Mouse (Mus musculus): ENCODE data around the gene Ntn5. TPM values are rescaled to one million over a fixed set of nuclear protein-coding genes. Genes with fewer than 3 reads are reported as not detected.

Ntn5 gene
- total and polyA plus RNA-seq, 2 experiments from 2014 or later: 0.80 to 0.94 TPM

DNA sequence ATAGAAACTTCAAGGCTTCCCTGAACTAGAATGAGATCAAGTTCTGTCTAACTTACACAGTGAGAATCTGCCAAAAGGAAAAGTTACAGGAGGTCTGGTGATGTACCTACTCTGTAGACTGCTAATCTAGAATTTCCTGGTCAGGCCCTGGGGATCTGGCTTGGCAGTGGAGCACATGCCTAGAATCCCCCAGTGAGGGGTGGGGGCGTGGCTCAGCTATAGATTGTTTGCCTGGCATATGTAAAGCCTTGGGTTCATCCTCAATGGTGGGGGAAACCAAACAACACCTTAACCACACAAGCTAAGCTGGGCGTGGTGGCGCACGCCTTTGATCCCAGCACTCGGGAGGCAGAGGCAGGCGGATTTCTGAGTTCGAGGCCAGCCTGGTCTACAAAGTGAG is 14.1 kb downstream of the Ntn5 start:
- H3K4me1 ChIP-seq (ENCODE audit: insufficient read depth, low read length): peaks cover 10% of the 10 kb centered on the region
- no peak for ATAC-seq
- WGBS: 89% methylated on average over 5 of the region's 7 CpGs
- no peak for DNase-seq (ENCODE audit: low spot score)
- H3K27ac ChIP-seq: no peak overlapping the region
- H3K4me2 ChIP-seq (ENCODE audit: low read depth, low read length): no peak overlapping the region
- H3K36me3 ChIP-seq (ENCODE audit: insufficient read depth, low read length): no peaks in the 10 kb centered on the region
- H3K4me3 ChIP-seq (ENCODE audit: low read length): no peak overlapping the region
- H3K27me3 ChIP-seq (ENCODE audit: insufficient read depth, low read length): no peaks in the 10 kb centered on the region
- H3K9ac ChIP-seq (replicated peaks; ENCODE audit: low read length): no peak overlapping the region
- H3K9me3 ChIP-seq (ENCODE audit: low read length): no peaks in the 10 kb centered on the region
- no peak for TF ChIP-seq CTCF (IDR thresholded peaks at IDR 0.05; ENCODE audit: low read depth)

- Histone ChIP-seq H3K36me3 (ENCODE audit: insufficient read depth, low read length) (no peaks in the 10 kb centered on the region), H3K4me3 (ENCODE audit: low read length) (peak within 1 kb of the TSS; percentile 50), H3K27me3 (ENCODE audit: insufficient read depth, low read length) (no peaks in the 10 kb centered on the region), H3K27ac (peak within 1 kb of the TSS; percentile 90), H3K4me1 (ENCODE audit: insufficient read depth, low read length) (peaks cover 20% of the 10 kb centered on the region), H3K9me3 (ENCODE audit: low read length) (no peaks in the 10 kb centered on the region), H3K4me2 (ENCODE audit: low read depth, low read length) (peak within 1 kb of the TSS; percentile 91), H3K9ac (replicated peaks; ENCODE audit: low read length) (peak within 1 kb of the TSS; percentile 71)
- 1% methylated on average over 35 of the region's 36 CpGs for WGBS
- ATAC-seq (no peak), DNase-seq (ENCODE audit: low spot score) (peak; percentile 54)
- no peak for TF ChIP-seq CTCF (IDR thresholded peaks at IDR 0.05; ENCODE audit: low read depth)
These were observed 15.8 kb downstream of the Ntn5 start, which contains the start of gene Car11 for GRCm38 (mm10) chr7:45699523-45700141. Car11 (plus strand) TSS chr7:45699843.

GRCm38 (mm10) chr7:45700301-45701015 is 16.6 kb downstream of the Ntn5 start:
- peak; percentile 88 for DNase-seq (ENCODE audit: low spot score)
- ATAC-seq: no peak
- Histone ChIP-seq H3K27me3 (ENCODE audit: insufficient read depth, low read length) (no peaks in the 10 kb centered on the region), H3K4me2 (ENCODE audit: low read depth, low read length) (peak overlapping the region; percentile 91), H3K9me3 (ENCODE audit: low read length) (no peaks in the 10 kb centered on the region), H3K4me3 (ENCODE audit: low read length) (peak overlapping the region; percentile 50), H3K36me3 (ENCODE audit: insufficient read depth, low read length) (no peaks in the 10 kb centered on the region), H3K9ac (replicated peaks; ENCODE audit: low read length) (peak overlapping the region; percentile 71), H3K27ac (peak overlapping the region; percentile 90), H3K4me1 (ENCODE audit: insufficient read depth, low read length) (peaks cover 22% of the 10 kb centered on the region)
- 2% methylated on average over 20 of the region's 20 CpGs for WGBS
- no peak for TF ChIP-seq CTCF (IDR thresholded peaks at IDR 0.05; ENCODE audit: low read depth)

DNA sequence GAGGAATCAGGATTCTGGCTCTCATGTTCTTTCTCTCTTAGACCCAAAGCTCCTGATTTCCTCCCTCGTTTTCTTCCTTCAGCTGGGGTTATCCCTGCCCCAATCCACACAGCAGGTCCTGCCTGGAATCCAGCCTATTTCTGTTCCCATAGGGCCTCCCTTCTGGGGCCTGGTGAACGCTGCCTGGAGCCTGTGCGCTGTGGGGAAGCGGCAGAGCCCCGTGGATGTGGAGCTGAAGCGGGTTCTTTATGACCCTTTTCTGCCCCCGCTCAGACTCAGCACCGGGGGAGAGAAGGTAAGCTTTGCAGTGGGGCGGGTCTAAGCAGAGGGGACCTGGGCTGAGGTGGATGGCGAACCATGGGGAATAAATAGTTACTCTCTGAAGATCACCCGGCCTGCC is 17.2 kb downstream of the Ntn5 start:
- no peak for TF ChIP-seq CTCF (IDR thresholded peaks at IDR 0.05; ENCODE audit: low read depth)
- no peak for DNase-seq (ENCODE audit: low spot score)
- Histone ChIP-seq H3K27ac (peak overlapping the region; percentile 90; the same call in 1 of the 2 replicates), H3K9me3 (ENCODE audit: low read length) (no peaks in the 10 kb centered on the region), H3K4me1 (ENCODE audit: insufficient read depth, low read length) (peaks cover 24% of the 10 kb centered on the region), H3K9ac (replicated peaks; ENCODE audit: low read length) (peak overlapping the region; percentile 45), H3K4me2 (ENCODE audit: low read depth, low read length) (peak overlapping the region; percentile 91), H3K36me3 (ENCODE audit: insufficient read depth, low read length) (no peaks in the 10 kb centered on the region), H3K27me3 (ENCODE audit: insufficient read depth, low read length) (no peaks in the 10 kb centered on the region), H3K4me3 (ENCODE audit: low read length) (peak overlapping the region; percentile 50)
- WGBS: 30% methylated on average over 11 of the region's 11 CpGs
- no peak for ATAC-seq

DNA sequence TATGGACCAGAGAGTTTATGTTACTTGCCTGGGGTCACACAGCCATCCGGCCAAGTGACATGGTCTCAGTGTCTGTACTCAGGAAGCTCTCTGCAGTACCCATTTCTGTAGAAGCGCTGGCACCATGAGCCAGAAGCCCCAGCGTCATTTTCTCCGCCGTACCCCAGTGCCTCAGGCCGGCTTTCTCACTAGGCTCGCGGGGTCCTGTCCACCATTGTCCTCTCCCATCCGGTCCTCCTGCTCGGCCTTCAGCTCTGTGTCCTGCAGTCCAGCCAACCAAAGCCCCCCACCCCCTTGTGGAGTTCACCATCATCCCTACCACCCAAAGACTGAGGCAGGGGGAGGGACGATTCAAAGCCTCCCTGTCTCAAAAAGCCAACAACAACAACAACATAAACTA is 17.8 kb downstream of the Ntn5 start:
- H3K36me3 ChIP-seq (ENCODE audit: insufficient read depth, low read length): no peaks in the 10 kb centered on the region
- ATAC-seq (no peak), DNase-seq (ENCODE audit: low spot score) (no peak)
- H3K27ac ChIP-seq: no peak overlapping the region
- TF ChIP-seq CTCF (IDR thresholded peaks at IDR 0.05; ENCODE audit: low read depth): no peak
- peak overlapping the region; percentile 91; the same call in 1 of the 2 replicates for H3K4me2 ChIP-seq (ENCODE audit: low read depth, low read length)
- no peaks in the 10 kb centered on the region for H3K9me3 ChIP-seq (ENCODE audit: low read length)
- H3K27me3 ChIP-seq (ENCODE audit: insufficient read depth, low read length): no peaks in the 10 kb centered on the region
- H3K4me1 ChIP-seq (ENCODE audit: insufficient read depth, low read length): peaks cover 24% of the 10 kb centered on the region
- 84% methylated on average over 11 of the region's 11 CpGs for WGBS
- peak overlapping the region; percentile 45; the same call in 1 of the 2 replicates for H3K9ac ChIP-seq (replicated peaks; ENCODE audit: low read length)
- no peak overlapping the region for H3K4me3 ChIP-seq (ENCODE audit: low read length)

GRCm38 (mm10) chr7:45702316-45702715 is 18.5 kb downstream of the Ntn5 start:
- no peak for ATAC-seq
- TF ChIP-seq CTCF (IDR thresholded peaks at IDR 0.05; ENCODE audit: low read depth): no peak
- no peak overlapping the region for H3K4me2 ChIP-seq (ENCODE audit: low read depth, low read length)
- no peak overlapping the region for H3K27ac ChIP-seq
- H3K27me3 ChIP-seq (ENCODE audit: insufficient read depth, low read length): no peaks in the 10 kb centered on the region
- no peak overlapping the region for H3K9ac ChIP-seq (replicated peaks; ENCODE audit: low read length)
- H3K4me1 ChIP-seq (ENCODE audit: insufficient read depth, low read length): peaks cover 27% of the 10 kb centered on the region
- no peaks in the 10 kb centered on the region for H3K9me3 ChIP-seq (ENCODE audit: low read length)
- no peak for DNase-seq (ENCODE audit: low spot score)
- H3K36me3 ChIP-seq (ENCODE audit: insufficient read depth, low read length): no peaks in the 10 kb centered on the region
- WGBS: 92% methylated on average over 11 of the region's 11 CpGs
- no peak overlapping the region for H3K4me3 ChIP-seq (ENCODE audit: low read length)

All from hindbrain, postnatal 0 days (tissue).